Mouse (Mus musculus): ENCODE measurements around the gene Pcid2.

GRCm38 (mm10) chr8:13141681-13142080 is 36.4 kb upstream of the Pcid2 start:
- no peak for TF ChIP-seq CTCF (IDR thresholded peaks at IDR 0.05; ENCODE audit: borderline replicate concordance, insufficient read depth, low read depth, low read length)
- TF ChIP-seq POLR2A (IDR thresholded peaks at IDR 0.05; ENCODE audit: borderline replicate concordance, insufficient read depth, low read length) = no peak
